Mouse (Mus musculus) lung, adult 2 months (tissue): ENCODE data around the gene Lrg1.

Experiments
- CTCF ChIP-seq: fragments of 200-500 bp; IDR thresholded peaks from 2 replicates; pipeline ENCODE4 v1.5.1; 2011; ENCODE audit warnings: mild to moderate bottlenecking, low read length, control low read depth; ENCODE audit not compliant: insufficient read depth
- POLR2A ChIP-seq: fragments of 200-500 bp; IDR thresholded peaks from 2 replicates; pipeline ENCODE4 v1.6.1; 2011; ENCODE audit warnings: low read depth, mild to moderate bottlenecking, control low read depth, low read length, borderline replicate concordance; ENCODE audit errors: extremely low read depth

DNA sequence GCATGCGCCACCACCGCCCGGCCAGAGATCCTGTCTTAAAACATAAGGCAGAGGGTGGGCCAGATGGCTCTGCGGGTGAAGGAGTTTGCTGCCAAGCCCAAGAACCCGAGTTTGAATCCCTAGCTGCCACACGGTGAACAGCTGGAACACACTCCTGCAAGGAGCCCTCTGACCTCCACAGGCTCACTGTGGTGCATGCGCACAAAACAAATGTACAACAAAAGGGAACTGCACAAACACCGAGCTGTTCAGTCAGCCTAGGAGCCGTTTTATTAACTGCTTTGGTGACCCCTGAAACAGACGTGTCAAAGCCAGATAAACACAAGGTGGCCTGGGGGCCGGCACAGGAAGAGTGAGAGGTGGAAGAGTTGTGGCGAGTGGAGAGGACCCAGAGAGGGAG is 2.4 kb downstream of the Lrg1 start:
- TF ChIP-seq CTCF: no peak
- no peak for TF ChIP-seq POLR2A
